Mouse (Mus musculus) stomach, embryonic 16.5 days (tissue): ENCODE measurements around the gene Nudt21. TPM values are rescaled to one million over a fixed set of nuclear protein-coding genes. Genes with fewer than 3 reads are reported as not detected.
A peak's percentile ranks its signal among the peaks of the same experiment; 100 is the strongest.

Experiments
- ATAC-seq: fragments of 200-750 bp; cut with Nextera tagmentation; 2 replicates; pipeline ENCODE4 v1.8.0; 2017; ENCODE audit warnings: moderate number of reproducible peaks, moderate TSS enrichment; ENCODE audit not compliant: insufficient read depth, low FRiP score
- H3K27ac ChIP-seq: fragments of 300-500 bp; sonication (generic); 2 replicates; pipeline ENCODE4 v1.5.1; 2014; ENCODE audit warnings: low read length
- H3K27me3 ChIP-seq: fragments of 300-500 bp; sonication (generic); 2 replicates; pipeline ENCODE4 v1.6.1; 2014; ENCODE audit warnings: low read length, control low read depth, mixed read lengths; ENCODE audit not compliant: control insufficient read depth, insufficient read depth
- H3K36me3 ChIP-seq: fragments of 300-500 bp; sonication (generic); 2 replicates; pipeline ENCODE4 v1.6.1; 2014; ENCODE audit warnings: low read length; ENCODE audit not compliant: control insufficient read depth, insufficient read depth
- H3K4me1 ChIP-seq: fragments of 300-500 bp; sonication (generic); 2 replicates; pipeline ENCODE4 v1.6.1; 2014; ENCODE audit warnings: low read length, control low read depth, mixed read lengths; ENCODE audit not compliant: control insufficient read depth, insufficient read depth
- H3K4me2 ChIP-seq: fragments of 300-500 bp; sonication (generic); 2 replicates; pipeline ENCODE4 v1.6.1; 2014; ENCODE audit warnings: low read depth, low read length, mixed read lengths
- H3K4me3 ChIP-seq: fragments of 300-500 bp; sonication (generic); replicated peaks from 2 replicates; pipeline ENCODE4 v1.5.1; 2014; ENCODE audit warnings: mild to moderate bottlenecking, low read length
- H3K9ac ChIP-seq: fragments of 300-500 bp; sonication (generic); 2 replicates; pipeline ENCODE4 v1.6.1; 2014; ENCODE audit warnings: low read length
- H3K9me3 ChIP-seq: fragments of 300-500 bp; sonication (generic); replicated peaks from 2 replicates; pipeline ENCODE4 v1.6.1; 2016; ENCODE audit warnings: low read length, control low read depth; ENCODE audit not compliant: control insufficient read depth
- WGBS: fragments of 180-500 bp; shearing (Covaris S2); extraction: QIAGEN DNeasy Blood & Tissue Kit; methylation state at CpG from one replicate; pipeline ENCODE4 v1.1.7; 2014; 5-methylcytosine and 5-hydroxymethylcytosine counted together
- polyA plus RNA-seq: library from polyadenylated mRNA; unstranded; fragments of >200 nt; fragmentation: Nextera tagmentation; extraction: Ambion mirVana; gene quantifications from 2 replicates; pipeline ENCODE4 v1.2.1, GENCODE M21; 2015

Gene Nudt21
- polyA plus RNA-seq = 86.7 and 97.0 TPM in 2 replicates

GRCm38 (mm10) chr8:94036944-94037524 lies at the start of gene Nudt21, which contains the start of gene Ogfod1:
TSS of gene Nudt21 (minus strand) at chr8:94037031.
TSS of gene Ogfod1 (plus strand) at chr8:94037198.
- peaks cover 19% of the 10 kb centered on the region for H3K4me1 ChIP-seq
- WGBS = under 1% methylated on average over 41 of the region's 41 CpGs
- H3K36me3 ChIP-seq = no peaks in the 10 kb centered on the region
- no peaks in the 10 kb centered on the region for H3K9me3 ChIP-seq
- H3K4me2 ChIP-seq = peak within 1 kb of the TSS; percentile 89
- peak within 1 kb of the TSS; percentile 70 for H3K27ac ChIP-seq
- ATAC-seq = peak; percentile 99
- peak within 1 kb of the TSS; percentile 83 for H3K9ac ChIP-seq
- no peaks in the 10 kb centered on the region for H3K27me3 ChIP-seq
- H3K4me3 ChIP-seq = peak within 1 kb of the TSS; percentile 78

- Histone ChIP-seq H3K4me3 (no peak overlapping the region), H3K27me3 (no peaks in the 10 kb centered on the region), H3K9me3 (no peaks in the 10 kb centered on the region), H3K4me2 (no peak overlapping the region), H3K9ac (no peak overlapping the region), H3K36me3 (no peaks in the 10 kb centered on the region), H3K27ac (no peak overlapping the region), H3K4me1 (no peaks in the 10 kb centered on the region)
- ATAC-seq = no peak
- 85% methylated on average over 12 of the region's 12 CpGs for WGBS
Measured at GRCm38 (mm10) chr8:94076461-94077192, 39.8 kb upstream of the Nudt21 start.

- ATAC-seq = no peak
- Histone ChIP-seq H3K4me3 (no peak overlapping the region), H3K9ac (no peak overlapping the region), H3K27me3 (no peaks in the 10 kb centered on the region), H3K4me2 (no peak overlapping the region), H3K4me1 (no peaks in the 10 kb centered on the region), H3K36me3 (peaks cover 5% of the 10 kb centered on the region; the same call in 1 of the 2 replicates), H3K9me3 (no peaks in the 10 kb centered on the region), H3K27ac (no peak overlapping the region)
- WGBS = 93% methylated on average over 7 of the region's 7 CpGs
Measured at GRCm38 (mm10) chr8:94068793-94069192, 32.0 kb upstream of the Nudt21 start.

- Histone ChIP-seq H3K4me2 (no peak overlapping the region), H3K27me3 (no peaks in the 10 kb centered on the region), H3K4me1 (no peaks in the 10 kb centered on the region), H3K9me3 (no peaks in the 10 kb centered on the region), H3K36me3 (peaks cover 5% of the 10 kb centered on the region; the same call in 1 of the 2 replicates), H3K4me3 (no peak overlapping the region), H3K9ac (no peak overlapping the region), H3K27ac (no peak overlapping the region)
- ATAC-seq = peak; percentile 21; the same call in 1 of the 2 replicates
- WGBS = 57% methylated on average over 11 of the region's 11 CpGs
Measured at GRCm38 (mm10) chr8:94066121-94066863, 29.5 kb upstream of the Nudt21 start.

GRCm38 (mm10) chr8:94057157-94057854 lies 20.5 kb upstream of the Nudt21 start:
- 61% methylated on average over 6 of the region's 6 CpGs for WGBS
- Histone ChIP-seq H3K27ac (no peak overlapping the region), H3K9me3 (no peaks in the 10 kb centered on the region), H3K36me3 (peaks cover 10% of the 10 kb centered on the region; the same call in 1 of the 2 replicates), H3K27me3 (no peaks in the 10 kb centered on the region), H3K9ac (no peak overlapping the region), H3K4me1 (no peaks in the 10 kb centered on the region), H3K4me2 (no peak overlapping the region), H3K4me3 (no peak overlapping the region)
- no peak for ATAC-seq

- H3K36me3 ChIP-seq = peaks cover 10% of the 10 kb centered on the region; the same call in 1 of the 2 replicates
- 87% methylated on average over 12 of the region's 12 CpGs for WGBS
- no peak overlapping the region for H3K4me3 ChIP-seq
- H3K9ac ChIP-seq = no peak overlapping the region
- H3K27ac ChIP-seq = no peak overlapping the region
- H3K9me3 ChIP-seq = no peaks in the 10 kb centered on the region
- no peaks in the 10 kb centered on the region for H3K27me3 ChIP-seq
- H3K4me2 ChIP-seq = no peak overlapping the region
- H3K4me1 ChIP-seq = no peaks in the 10 kb centered on the region
- no peak for ATAC-seq
Measured at GRCm38 (mm10) chr8:94052696-94053095, 15.9 kb upstream of the Nudt21 start.

GRCm38 (mm10) chr8:94047845-94048244 lies 11.0 kb upstream of the Nudt21 start:
- WGBS = 69% methylated on average over 2 of the region's 2 CpGs
- Histone ChIP-seq H3K9ac (no peak overlapping the region), H3K4me3 (no peak overlapping the region), H3K36me3 (peaks cover 2% of the 10 kb centered on the region; the same call in 1 of the 2 replicates), H3K9me3 (no peaks in the 10 kb centered on the region), H3K27me3 (no peaks in the 10 kb centered on the region), H3K4me2 (no peak overlapping the region), H3K4me1 (no peaks in the 10 kb centered on the region), H3K27ac (no peak overlapping the region)
- ATAC-seq = no peak

GRCm38 (mm10) chr8:94037806-94038205 lies 975 bp upstream of the Nudt21 start:
- H3K9me3 ChIP-seq = no peaks in the 10 kb centered on the region
- peak overlapping the region; percentile 78 for H3K4me3 ChIP-seq
- no peaks in the 10 kb centered on the region for H3K36me3 ChIP-seq
- H3K4me1 ChIP-seq = peaks cover 19% of the 10 kb centered on the region
- no peaks in the 10 kb centered on the region for H3K27me3 ChIP-seq
- ATAC-seq = no peak
- peak overlapping the region; percentile 70 for H3K27ac ChIP-seq
- 4% methylated on average over 15 of the region's 15 CpGs for WGBS
- H3K4me2 ChIP-seq = peak overlapping the region; percentile 83
- H3K9ac ChIP-seq = peak overlapping the region; percentile 83
